In genomic region chr16:32660557-32661321, GRCm38 (mm10) we compare ENCODE assay signal across 8 mouse cellular contexts. TPM values are rescaled to one million over a fixed set of nuclear protein-coding genes. Genes with fewer than 3 reads are reported as not detected.
DNase-seq lines count a peak whose midpoint lies in the region; ATAC-seq and TF ChIP-seq lines count a peak whose summit lies in the region.

No protein-coding gene starts in this region.

- peak overlapping the region; percentile 82 for H3K27ac ChIP-seq in heart, embryonic 15.5 days
- peak overlapping the region; percentile 81 for H3K27ac ChIP-seq in kidney, postnatal 0 days
- H3K27ac ChIP-seq in liver, embryonic 13.5 days = peak overlapping the region; percentile 56
- peak overlapping the region; percentile 57 for H3K27ac ChIP-seq in olfactory bulb, adult 2 months (ENCODE audit: insufficient read depth, low read depth, low read length)

- peak overlapping the region; percentile 30 for H3K4me3 ChIP-seq in heart, embryonic 15.5 days
- H3K4me3 ChIP-seq in kidney, postnatal 0 days (replicated peaks; ENCODE audit: low read depth, low read length) = 0 out of 2 replicates have a peak overlapping the region, but pooled peaks have one; percentile 9
- no peak overlapping the region for H3K4me3 ChIP-seq in liver, embryonic 13.5 days (replicated peaks)
- H3K4me3 ChIP-seq in olfactory bulb, adult 2 months (ENCODE audit: insufficient read depth, low read depth, low read length) = peak overlapping the region; percentile 36; the same call in 1 of the 2 replicates

- ATAC-seq in heart, embryonic 15.5 days (replicated peaks; ENCODE audit: insufficient number of reproducible peaks, insufficient read depth, low FRiP score, low read depth) = peak; percentile 66
- no peak for ATAC-seq in kidney, postnatal 0 days (replicated peaks; ENCODE audit: low FRiP score, low read depth)
- no peak for ATAC-seq in liver, embryonic 13.5 days (ENCODE audit: low read depth)
- ATAC-seq in inflammation-experienced regulatory T-cells, adult 6 months = no peak

- WGBS in heart, embryonic 15.5 days = 11% methylated on average over 10 of the region's 10 CpGs
- 13% methylated on average over 10 of the region's 10 CpGs for WGBS in kidney, postnatal 0 days
- WGBS in liver, embryonic 13.5 days (ENCODE audit: insufficient replicate concordance) = 64% methylated on average over 10 of the region's 10 CpGs
- WGBS in olfactory bulb, adult 2 months = 13% methylated on average over 10 of the region's 10 CpGs

- no peak for TF ChIP-seq CTCF in kidney, postnatal 0 days (IDR thresholded peaks at IDR 0.05; ENCODE audit: low read depth)
- TF ChIP-seq CTCF in olfactory bulb, adult 2 months (IDR thresholded peaks at IDR 0.05; ENCODE audit: insufficient read depth, low read depth, low read length) = no peak

- H3K9ac ChIP-seq in heart, embryonic 15.5 days = peak overlapping the region; percentile 49
- H3K9ac ChIP-seq in kidney, postnatal 0 days (ENCODE audit: low read depth, low read length) = 0 out of 2 replicates have a peak overlapping the region, but pooled peaks have one; percentile 31
- peak overlapping the region; percentile 33; the same call in 1 of the 2 replicates for H3K9ac ChIP-seq in liver, embryonic 13.5 days

- no peaks in the 10 kb centered on the region for H3K9me3 ChIP-seq in heart, embryonic 15.5 days (replicated peaks)
- H3K9me3 ChIP-seq in kidney, postnatal 0 days (replicated peaks; ENCODE audit: low read length) = no peaks in the 10 kb centered on the region
- H3K9me3 ChIP-seq in liver, embryonic 13.5 days (replicated peaks) = no peaks in the 10 kb centered on the region

- peak; percentile 69 for DNase-seq in 3134 (ENCODE audit: extremely low read depth, insufficient read length, low spot score)
- peak; percentile 88 for DNase-seq in adrenal gland, postnatal 10 days
- peak; percentile 78 for DNase-seq in fat pad, adult 2 months (ENCODE audit: extremely low read depth, low read depth, low spot score)
- peak; percentile 65 for DNase-seq in kidney, postnatal 0 days (ENCODE audit: low spot score)
- DNase-seq in liver, embryonic 13.5 days = no peak

- TF ChIP-seq POLR2A in olfactory bulb, adult 2 months (IDR thresholded peaks at IDR 0.05; ENCODE audit: insufficient read depth, low read depth, low read length) = no peak

- H3K27me3 ChIP-seq in heart, embryonic 15.5 days = no peaks in the 10 kb centered on the region
- no peaks in the 10 kb centered on the region for H3K27me3 ChIP-seq in kidney, postnatal 0 days (ENCODE audit: insufficient read depth, low read length)
- no peaks in the 10 kb centered on the region for H3K27me3 ChIP-seq in liver, embryonic 13.5 days

- H3K4me2 ChIP-seq in heart, embryonic 15.5 days = peak overlapping the region; percentile 58
- H3K4me2 ChIP-seq in kidney, postnatal 0 days (ENCODE audit: low read length) = peak overlapping the region; percentile 34
- H3K4me2 ChIP-seq in liver, embryonic 13.5 days = no peak overlapping the region

- no peaks in the 10 kb centered on the region for H3K36me3 ChIP-seq in heart, embryonic 15.5 days
- H3K36me3 ChIP-seq in kidney, postnatal 0 days (ENCODE audit: insufficient read depth, low read length) = no peaks in the 10 kb centered on the region
- no peaks in the 10 kb centered on the region for H3K36me3 ChIP-seq in liver, embryonic 13.5 days

- peaks cover 89% of the 10 kb centered on the region for H3K4me1 ChIP-seq in heart, embryonic 15.5 days (replicated peaks)
- peaks cover 37% of the 10 kb centered on the region for H3K4me1 ChIP-seq in kidney, postnatal 0 days (replicated peaks; ENCODE audit: insufficient read depth, low read length)
- H3K4me1 ChIP-seq in liver, embryonic 13.5 days (replicated peaks) = peaks cover 99% of the 10 kb centered on the region
- H3K4me1 ChIP-seq in olfactory bulb, adult 2 months (ENCODE audit: control insufficient read depth, insufficient read depth, low read length) = peaks cover 57% of the 10 kb centered on the region

RNA-seq across cellular contexts. Expression of gene Tnk2, which starts 17.1 kb away (rescaled TPM):
- total RNA-seq in adrenal gland, postnatal 10 days (2021) = 10 to 100 TPM; 45.1 to 85.2 TPM
- 6.9 and 9.5 TPM in 2 replicates for polyA plus RNA-seq in heart, embryonic 15.5 days (2015; fragmentation: Nextera tagmentation; extraction: Ambion mirVana)
- 8.4 and 8.5 TPM in 2 replicates for polyA plus RNA-seq in kidney, postnatal 0 days (2015; fragmentation: Nextera tagmentation; extraction: Ambion mirVana)
- polyA plus RNA-seq in liver, embryonic 13.5 days (2015; fragmentation: Nextera tagmentation; extraction: Ambion mirVana) = 4.2 and 4.9 TPM in 2 replicates
- not detected in 2 replicates for polyA plus RNA-seq in olfactory bulb, adult 2 months (2012; ENCODE audit: insufficient read depth, insufficient read length, low replicate concordance, missing spikeins)
- polyA plus RNA-seq in inflammation-experienced regulatory T-cells, adult 6 months (2017; shearing (Covaris generic)) = 10 to 100 TPM in 1 of 3 experiments, 1 to 10 TPM in 2; 7.2 to 10.1 (median 8.6) TPM

RNA-seq across cellular contexts. Expression of gene Tfrc, which starts 52.0 kb away (rescaled TPM):
- total RNA-seq in adrenal gland, postnatal 10 days (2021) = 100 to 1,000 TPM; 138 to 212 TPM
- polyA plus RNA-seq in heart, embryonic 15.5 days (2015; fragmentation: Nextera tagmentation; extraction: Ambion mirVana) = 34.5 and 34.8 TPM in 2 replicates
- 37.0 and 43.9 TPM in 2 replicates for polyA plus RNA-seq in kidney, postnatal 0 days (2015; fragmentation: Nextera tagmentation; extraction: Ambion mirVana)
- polyA plus RNA-seq in liver, embryonic 13.5 days (2015; fragmentation: Nextera tagmentation; extraction: Ambion mirVana) = 262 and 322 TPM in 2 replicates
- polyA plus RNA-seq in olfactory bulb, adult 2 months (2012; ENCODE audit: insufficient read depth, insufficient read length, low replicate concordance, missing spikeins) = not detected in 2 replicates
- polyA plus RNA-seq in inflammation-experienced regulatory T-cells, adult 6 months (2017; shearing (Covaris generic)) = 10 to 100 TPM; 15.9 to 22.7 (median 17.9) TPM
